Mouse (Mus musculus): ENCODE measurements around the gene Cnr1.

Cnr1 gene

DNA sequence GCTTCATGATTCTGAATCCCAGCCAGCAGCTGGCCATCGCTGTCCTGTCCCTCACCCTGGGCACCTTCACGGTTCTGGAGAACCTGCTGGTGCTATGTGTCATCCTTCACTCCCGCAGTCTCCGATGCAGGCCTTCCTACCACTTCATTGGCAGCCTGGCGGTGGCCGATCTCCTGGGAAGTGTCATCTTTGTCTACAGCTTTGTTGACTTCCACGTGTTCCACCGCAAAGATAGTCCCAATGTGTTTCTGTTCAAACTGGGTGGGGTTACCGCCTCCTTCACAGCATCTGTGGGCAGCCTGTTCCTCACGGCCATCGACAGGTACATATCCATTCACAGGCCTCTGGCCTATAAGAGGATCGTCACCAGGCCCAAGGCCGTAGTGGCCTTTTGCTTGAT is 19.5 kb downstream of the Cnr1 start:
- no peak for DNase-seq

DNA sequence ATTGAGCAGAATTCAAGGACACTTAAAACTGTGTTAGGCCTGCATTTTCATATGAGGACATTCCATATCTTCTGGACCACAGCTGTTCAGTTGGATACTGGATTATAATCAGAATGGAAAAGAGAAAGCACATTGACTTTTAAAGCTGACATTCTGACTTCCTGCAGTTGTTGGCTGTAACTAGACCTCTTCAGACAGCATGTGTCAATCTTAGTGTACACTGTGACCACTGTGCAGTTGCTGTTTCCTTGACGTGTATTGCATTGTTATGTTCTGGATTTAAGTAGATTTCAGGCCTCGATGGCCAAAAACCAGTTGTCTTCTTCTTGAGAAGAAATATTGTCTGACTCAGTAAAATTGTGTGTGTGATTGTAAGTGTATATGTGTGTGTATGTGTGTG is 21.3 kb downstream of the Cnr1 start:
- no peak for DNase-seq

DNA sequence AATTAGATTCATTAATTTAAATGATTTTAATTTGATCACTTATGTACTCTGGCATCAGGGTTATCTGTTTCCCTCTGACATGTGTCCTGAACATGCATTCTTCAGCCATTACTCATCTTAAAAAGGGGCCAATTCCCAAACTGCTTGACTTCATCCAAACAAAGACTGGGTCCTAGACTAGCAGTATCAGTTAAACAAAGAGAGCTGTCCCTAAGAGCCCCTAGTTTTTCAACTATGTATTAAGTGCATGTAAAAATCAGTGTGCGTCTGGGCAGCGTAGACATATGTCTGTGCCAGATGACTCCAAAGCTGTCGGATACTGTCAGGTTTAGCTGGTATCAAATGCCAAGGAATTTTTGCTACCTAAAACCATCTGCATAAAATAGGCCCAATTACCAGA is 23.2 kb downstream of the Cnr1 start:
- no peak for DNase-seq

DNA sequence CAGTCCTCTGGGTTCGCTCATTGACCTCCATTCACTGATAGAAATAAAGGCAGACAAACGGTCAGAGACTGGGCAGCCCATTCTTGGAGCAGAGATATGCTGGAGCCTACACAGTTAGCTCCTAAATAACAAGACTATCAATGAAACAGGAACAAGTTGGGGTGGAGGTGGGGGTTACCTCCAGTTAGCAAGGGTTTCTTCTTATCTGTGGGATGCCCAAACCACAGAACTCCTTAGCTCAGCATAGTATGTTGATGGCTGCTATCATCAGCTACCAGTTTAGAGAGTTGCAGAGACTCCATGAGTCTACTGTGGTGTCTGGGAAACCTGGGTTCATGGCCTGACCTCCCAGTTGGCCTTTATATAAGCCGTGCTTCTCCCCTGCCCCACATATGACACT is 33.0 kb downstream of the Cnr1 start:
- DNase-seq: no peak

DNA sequence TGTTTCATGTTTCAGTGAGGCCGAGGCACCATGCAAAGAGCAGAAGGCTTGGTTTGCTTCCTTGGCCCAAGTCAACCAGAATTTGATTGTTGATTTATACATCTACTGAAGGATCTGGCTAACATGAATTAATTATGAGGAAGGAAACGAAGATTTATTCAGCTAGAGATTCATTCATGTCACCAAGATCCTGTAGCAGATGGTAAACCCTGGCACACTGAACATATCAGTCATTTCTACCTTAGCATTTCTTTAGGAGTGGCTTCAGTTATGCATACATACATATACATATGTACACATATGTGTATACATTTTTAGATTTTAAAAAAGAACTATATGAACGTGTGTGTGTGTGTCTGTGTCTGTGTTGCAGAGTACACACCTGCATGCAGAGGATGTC is 34.1 kb downstream of the Cnr1 start:
- DNase-seq: no peak

DNA sequence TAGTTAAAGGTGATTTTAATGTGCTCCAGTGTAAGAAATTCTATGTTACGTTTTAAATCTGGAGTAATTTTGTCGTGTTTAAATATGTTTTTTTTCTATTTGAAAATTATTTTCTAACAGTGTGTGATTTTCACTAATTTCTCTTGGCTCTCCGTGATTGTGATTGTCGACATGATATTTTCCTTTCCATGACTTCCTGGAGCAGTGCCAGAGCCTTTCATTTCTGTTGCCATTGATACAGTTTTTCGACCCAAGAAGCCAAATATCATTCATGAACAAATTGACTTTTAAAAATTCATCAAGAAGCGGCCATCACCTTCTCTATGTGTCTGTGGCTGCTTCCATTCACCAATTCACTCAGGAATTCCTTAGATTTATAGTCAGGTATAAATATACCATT is 35.4 kb downstream of the Cnr1 start:
- no peak for DNase-seq

DNA sequence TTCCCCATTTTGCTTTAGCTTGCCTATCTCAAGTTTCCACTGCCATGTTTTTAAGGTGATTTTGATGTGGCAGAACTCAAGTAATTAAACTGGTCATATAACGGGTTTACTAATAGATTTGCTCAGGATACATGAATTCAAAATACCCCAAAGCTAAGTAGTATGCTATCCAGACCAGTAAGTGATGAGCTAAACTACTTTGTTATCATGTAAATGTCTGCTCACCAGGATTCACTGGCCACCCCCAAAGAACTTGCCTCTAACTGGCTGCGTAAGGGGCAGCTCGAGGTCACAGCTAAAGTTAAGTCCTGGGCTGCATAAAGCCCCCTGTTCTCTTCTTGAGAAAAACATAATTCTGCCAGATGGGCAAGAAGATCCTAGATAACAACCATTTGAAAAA is 46.3 kb downstream of the Cnr1 start:
- DNase-seq: no peak

DNA sequence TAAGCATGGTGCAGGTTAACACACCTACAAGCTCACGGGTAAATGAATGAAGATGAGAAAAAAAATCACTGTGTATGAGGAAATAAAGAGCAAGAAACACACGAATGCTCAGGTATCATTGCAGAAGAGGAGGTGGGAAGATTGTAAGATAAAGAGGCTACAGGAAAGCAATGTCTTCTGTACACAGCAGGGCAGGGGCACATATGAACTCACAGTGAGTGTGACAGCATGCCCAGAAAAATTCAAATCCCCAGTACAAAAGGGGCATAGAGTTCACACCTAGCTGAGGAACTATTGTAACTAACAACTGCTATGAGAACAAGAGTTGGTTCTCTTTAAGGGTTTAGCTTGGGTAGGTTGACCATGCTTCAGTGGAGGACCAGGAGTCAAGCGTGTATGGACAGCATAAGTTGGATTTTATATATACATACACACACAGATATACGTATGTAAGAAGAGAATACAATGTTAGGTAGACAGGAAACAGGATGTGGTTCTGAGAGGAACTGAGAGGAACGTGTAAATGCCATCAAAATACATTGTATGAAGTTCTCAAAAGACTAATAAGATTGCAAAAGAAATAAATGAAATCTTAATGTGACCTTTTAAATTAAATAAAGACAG is 64.2 kb downstream of the Cnr1 start:
- DNase-seq: no peak

DNA sequence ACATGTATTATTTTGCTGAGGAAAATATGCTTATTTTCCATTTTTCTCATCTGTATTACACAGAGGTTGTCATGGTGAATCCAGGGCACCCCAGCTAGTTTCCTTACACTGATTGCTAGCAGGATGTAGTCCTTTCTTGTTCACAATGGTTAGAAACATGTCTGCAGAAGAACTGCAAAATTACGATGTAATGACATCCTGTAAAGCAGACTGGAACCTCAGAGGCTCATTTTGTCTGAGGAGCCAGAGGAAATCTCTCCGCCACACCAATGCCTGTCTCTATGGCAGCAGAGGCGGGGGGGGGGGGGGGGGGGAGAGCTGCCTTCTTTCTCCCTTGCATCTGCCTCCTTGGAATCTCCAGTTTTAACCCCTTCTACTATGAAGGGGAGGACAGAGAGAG is 68.3 kb downstream of the Cnr1 start:
- DNase-seq: no peak

DNA sequence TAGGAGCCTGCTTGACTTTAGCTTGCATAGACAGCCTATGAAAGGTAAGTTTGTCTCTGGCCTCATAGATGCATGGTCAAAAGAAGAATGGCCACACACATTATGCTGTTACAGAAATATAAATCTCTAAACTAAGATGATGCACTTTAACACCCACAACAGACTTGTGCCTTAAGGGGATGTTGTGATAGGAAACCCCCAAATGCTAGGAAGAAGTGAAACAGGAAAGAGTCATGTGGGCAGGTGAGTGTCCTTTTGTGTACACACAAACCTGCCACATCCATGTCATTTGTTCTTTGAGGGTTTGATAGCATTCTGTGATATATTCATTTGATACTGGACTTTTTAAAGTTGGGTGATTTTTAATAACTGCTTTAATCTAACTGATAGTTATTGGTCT is 72.0 kb downstream of the Cnr1 start:
- DNase-seq: no peak
